Mouse (Mus musculus) olfactory bulb, adult 2 months (tissue): ENCODE results near the gene Gm10985.

Experiments
- CTCF ChIP-seq: fragments of 200-500 bp; IDR thresholded peaks from 2 replicates; pipeline ENCODE4 v1.5.1; 2012; ENCODE audit warnings: low read depth, mild to moderate bottlenecking, low read length, moderate library complexity; ENCODE audit not compliant: insufficient read depth
- POLR2A ChIP-seq: fragments of 200-500 bp; IDR thresholded peaks from 2 replicates; pipeline ENCODE4 v1.6.1; 2012; ENCODE audit warnings: mild to moderate bottlenecking, low read depth, low read length, moderate library complexity; ENCODE audit not compliant: insufficient read depth

GRCm38 (mm10) chr3:53871596-53871995 lies 26.7 kb downstream of the Gm10985 start:
- TF ChIP-seq POLR2A = no peak
- no peak for TF ChIP-seq CTCF
